Mouse (Mus musculus): Measurements from ENCODE around the gene Siah1a.

GRCm38 (mm10) chr8:86730860-86731259 lies 14.9 kb downstream of the Siah1a start:
- TF ChIP-seq CTCF (IDR thresholded peaks at IDR 0.05; ENCODE audit: low read depth, low read length), result no peak
- TF ChIP-seq POLR2A (IDR thresholded peaks at IDR 0.05; ENCODE audit: borderline replicate concordance, low read depth, low read length), result no peak

All from bone marrow macrophage, adult 2 months (primary cell).